Mouse (Mus musculus) cerebral cortex, adult 2 months (tissue): ENCODE results near the gene Dusp6.

ENCODE experiments used
- WGBS: fragments of 180-500 bp; shearing (Covaris S2); methylation state at CpG from one replicate; pipeline ENCODE4 v1.1.7; 2018; 5-methylcytosine and 5-hydroxymethylcytosine counted together

Gene Dusp6

GRCm38 (mm10) chr10:99271016-99271415 is 8.0 kb downstream of the Dusp6 start:
- 88% methylated on average over 11 of the region's 11 CpGs for WGBS

- 63% methylated on average over 12 of the region's 12 CpGs for WGBS
Measured at GRCm38 (mm10) chr10:99273006-99273405, 10.0 kb downstream of the Dusp6 start.

GRCm38 (mm10) chr10:99274640-99275039 is 11.6 kb downstream of the Dusp6 start:
- WGBS, result 79% methylated on average over 12 of the region's 12 CpGs

- WGBS, result 83% methylated on average over 22 of the region's 22 CpGs
Measured at GRCm38 (mm10) chr10:99279067-99279880, 16.2 kb downstream of the Dusp6 start.

- 89% methylated on average over 10 of the region's 10 CpGs for WGBS
Measured at GRCm38 (mm10) chr10:99283981-99284385, 21.0 kb downstream of the Dusp6 start.

GRCm38 (mm10) chr10:99284918-99285317 is 21.9 kb downstream of the Dusp6 start:
- 40% methylated on average over 9 of the region's 9 CpGs for WGBS

- WGBS, result 58% methylated on average over 8 of the region's 8 CpGs
Measured at GRCm38 (mm10) chr10:99285759-99286158, 22.7 kb downstream of the Dusp6 start.

- WGBS, result 65% methylated on average over 7 of the region's 7 CpGs
Measured at GRCm38 (mm10) chr10:99286213-99286612, 23.2 kb downstream of the Dusp6 start.

- WGBS, result 19% methylated on average over 17 of the region's 17 CpGs
Measured at GRCm38 (mm10) chr10:99286787-99287186, 23.8 kb downstream of the Dusp6 start.

GRCm38 (mm10) chr10:99287206-99287605 is 24.2 kb downstream of the Dusp6 start:
- 50% methylated on average over 6 of the region's 6 CpGs for WGBS

- whole genome bisulfite sequencing, result 83% methylated on average over 5 of the region's 5 CpGs
Measured at GRCm38 (mm10) chr10:99289176-99289575, 26.1 kb downstream of the Dusp6 start.

- WGBS, result 82% methylated on average over 3 of the region's 3 CpGs
Measured at GRCm38 (mm10) chr10:99293111-99293640, 30.1 kb downstream of the Dusp6 start.

GRCm38 (mm10) chr10:99297721-99298120 is 34.7 kb downstream of the Dusp6 start:
- 66% methylated on average over 3 of the region's 3 CpGs for WGBS

GRCm38 (mm10) chr10:99298328-99299295 is 35.6 kb downstream of the Dusp6 start:
- WGBS, result 67% methylated on average over 18 of the region's 18 CpGs

GRCm38 (mm10) chr10:99299303-99299702 is 36.3 kb downstream of the Dusp6 start:
- WGBS, result 75% methylated on average over 9 of the region's 9 CpGs

GRCm38 (mm10) chr10:99302051-99302450 is 39.0 kb downstream of the Dusp6 start:
- 84% methylated on average over 4 of the region's 4 CpGs for WGBS

GRCm38 (mm10) chr10:99308837-99309236 is 45.8 kb downstream of the Dusp6 start:
- 61% methylated on average over 4 of the region's 4 CpGs for WGBS

- 31% methylated on average over 9 of the region's 9 CpGs for WGBS
Measured at GRCm38 (mm10) chr10:99309617-99310016, 46.6 kb downstream of the Dusp6 start.

GRCm38 (mm10) chr10:99310204-99310603 is 47.2 kb downstream of the Dusp6 start:
- WGBS, result 42% methylated on average over 10 of the region's 10 CpGs

GRCm38 (mm10) chr10:99311956-99312355 is 48.9 kb downstream of the Dusp6 start:
- 90% methylated on average over 1 of the region's 1 CpGs for WGBS

- 55% methylated on average over 7 of the region's 7 CpGs for WGBS
Measured at GRCm38 (mm10) chr10:99314366-99314765, 51.3 kb downstream of the Dusp6 start.
